Mouse (Mus musculus) megakaryocyte, embryonic 14.5 days (primary cell): Measurements from ENCODE around the gene Kifc5b.

Experiments
- FLI1 ChIP-seq: IDR thresholded peaks from 2 replicates; pipeline ENCODE4 v1.6.1; 2012; ENCODE audit warnings: low read length, inconsistent platforms, mixed read lengths
- GATA1 ChIP-seq: IDR thresholded peaks from 3 replicates; pipeline ENCODE4 v1.6.1; 2012; ENCODE audit warnings: mixed read lengths, low read length, inconsistent platforms, borderline replicate concordance

GRCm38 (mm10) chr17:26941841-26942570, 25.1 kb downstream of the Kifc5b start:
- TF ChIP-seq GATA1 (no peak), FLI1 (no peak)
